Comparison of ENCODE assay signal across 15 mouse cellular contexts in the genomic region with DNA sequence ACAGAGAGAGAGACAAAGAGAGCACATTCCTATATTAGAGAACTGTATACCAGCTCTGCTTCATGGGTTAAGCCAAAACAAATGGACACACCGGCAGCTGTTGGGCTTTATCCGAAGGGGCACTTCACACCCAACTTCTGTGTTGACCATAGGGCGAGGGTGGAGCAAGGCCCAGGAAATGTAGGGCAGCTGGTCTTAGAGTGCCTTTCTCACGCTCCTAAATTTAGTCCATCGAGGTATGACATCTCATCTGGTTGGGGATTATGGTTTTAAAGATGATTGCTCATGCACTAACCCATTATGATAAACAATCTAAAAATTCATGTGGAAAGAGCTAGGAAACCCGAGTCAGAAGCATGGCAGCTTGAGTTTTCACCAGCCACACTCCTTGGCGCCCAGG.
"Had no signal": no experiment of that assay in that cellular context is flagged by ENCODE, and none has a peak within 500 bp of the region (broad histone marks: within the 10 kb centered on the region; RNA-seq: fewer than 3 reads in every experiment).

No protein-coding gene starts in this region.

- H3K4me2 ChIP-seq: midbrain, embryonic 13.5 days; neural tube, embryonic 12.5 days; stomach, embryonic 15.5 days had no signal

- H3K9ac ChIP-seq: liver, embryonic 14.5 days; midbrain, embryonic 13.5 days; neural tube, embryonic 12.5 days; stomach, embryonic 15.5 days had no signal

- H3K4me3 ChIP-seq: midbrain, embryonic 13.5 days; neural tube, embryonic 12.5 days; stomach, embryonic 15.5 days had no signal

- DNase-seq: kidney, adult 11 months; kidney, adult 9 months; kidney, postnatal 36 days; layer of hippocampus, adult 9-11 months; layer of hippocampus, postnatal 36 days; left cerebral cortex, postnatal 4 days; liver; lung, adult 18-20 months; right cerebral cortex, postnatal 4 days; thymus, postnatal 36 days had no signal

- H3K36me3 ChIP-seq: midbrain, embryonic 13.5 days; neural tube, embryonic 12.5 days; stomach, embryonic 15.5 days had no signal

- H3K27ac ChIP-seq: kidney, postnatal 0 days; liver, embryonic 14.5 days; midbrain, embryonic 13.5 days; neural tube, embryonic 12.5 days; stomach, embryonic 15.5 days had no signal

- H3K9me3 ChIP-seq: midbrain, embryonic 13.5 days; neural tube, embryonic 12.5 days; stomach, embryonic 15.5 days had no signal

- ATAC-seq: midbrain, embryonic 13.5 days had no signal

- H3K27me3 ChIP-seq: midbrain, embryonic 13.5 days; neural tube, embryonic 12.5 days; stomach, embryonic 15.5 days had no signal
